Comparison of ENCODE assay signal across 8 mouse cellular contexts in genomic region chr4:70409994-70410721, GRCm38 (mm10). TPM values are rescaled to one million over a fixed set of nuclear protein-coding genes. Genes with fewer than 3 reads are reported as not detected.
A peak's percentile ranks its signal among the peaks of the same experiment; 100 is the strongest.
DNase-seq lines count a peak whose midpoint lies in the region; ATAC-seq lines count a peak whose summit lies in the region.

Gene Cdk5rap2, minus strand, starts transcription at chr4:70410443.

- intact Hi-C loops in gastrocnemius, postnatal 14 days (cut with DNase I; ENCODE audit: low total_unique reads) = no loop called here
- intact Hi-C loops in left cerebral cortex, postnatal 10 days (cut with DNase I) = no loop called here

- peak; percentile 98 for ATAC-seq in inflammation-experienced regulatory T-cells, adult 6 months
- ATAC-seq in megakaryocyte-erythroid progenitor cell, adult 5-6 weeks (replicated peaks; ENCODE audit: low FRiP score, low TSS enrichment, poor library complexity, severe bottlenecking) = peak; percentile 99

- DNase-seq in adrenal gland, adult (ENCODE audit: inconsistent age in 2 of 2, low spot score in 1 of 2) = peak; percentile 98 to 99
- peak; percentile 98 for DNase-seq in embryo, embryonic 10.5 days (ENCODE audit: low spot score)
- DNase-seq in gastrocnemius, postnatal 14 days = peak; percentile 96
- DNase-seq in left cerebral cortex, postnatal 10 days (ENCODE audit: extremely low spot score in 1 of 2, low spot score in 2 of 2) = peak; percentile 97 to 98
- DNase-seq in right cerebral cortex, postnatal 25 days = peak; percentile 97
- peak; percentile 94 to 96 for DNase-seq in urinary bladder, postnatal 4 days (ENCODE audit: low spot score in 2 of 2)

RNA-seq across cellular contexts. Expression of gene Cdk5rap2, which starts in this region (rescaled TPM):
- 1 to 10 TPM; 6.0 to 6.3 TPM for total RNA-seq in gastrocnemius, postnatal 14 days (2021)
- 10 to 100 TPM in 2 of 3 experiments, 1 to 10 TPM in 1; 7.8 to 29.6 (median 11.4) TPM for polyA plus RNA-seq in inflammation-experienced regulatory T-cells, adult 6 months (2017; shearing (Covaris generic))
- 10 to 100 TPM in 1 of 2 experiments, 1 to 10 TPM in 1; 8.9 to 12.0 TPM for total RNA-seq in left cerebral cortex, postnatal 10 days (2021)
- 14.5 and 15.5 TPM in 2 replicates for total RNA-seq in megakaryocyte-erythroid progenitor cell, adult 5-6 weeks (2014; fragmentation: Nextera tagmentation)
- 19.1 and 28.2 TPM in 2 replicates for total RNA-seq in megakaryocyte-erythroid progenitor cell, adult 5-6 weeks (2017)

Comparison
In these comparisons a context has a peak if more than half of its experiments do, and no peak if none do; other contexts are left out.
1. Peak in every context shown above with its lines: DNase-seq and ATAC-seq.